ENCODE assay signal across 28 mouse cellular contexts in the genomic region with DNA sequence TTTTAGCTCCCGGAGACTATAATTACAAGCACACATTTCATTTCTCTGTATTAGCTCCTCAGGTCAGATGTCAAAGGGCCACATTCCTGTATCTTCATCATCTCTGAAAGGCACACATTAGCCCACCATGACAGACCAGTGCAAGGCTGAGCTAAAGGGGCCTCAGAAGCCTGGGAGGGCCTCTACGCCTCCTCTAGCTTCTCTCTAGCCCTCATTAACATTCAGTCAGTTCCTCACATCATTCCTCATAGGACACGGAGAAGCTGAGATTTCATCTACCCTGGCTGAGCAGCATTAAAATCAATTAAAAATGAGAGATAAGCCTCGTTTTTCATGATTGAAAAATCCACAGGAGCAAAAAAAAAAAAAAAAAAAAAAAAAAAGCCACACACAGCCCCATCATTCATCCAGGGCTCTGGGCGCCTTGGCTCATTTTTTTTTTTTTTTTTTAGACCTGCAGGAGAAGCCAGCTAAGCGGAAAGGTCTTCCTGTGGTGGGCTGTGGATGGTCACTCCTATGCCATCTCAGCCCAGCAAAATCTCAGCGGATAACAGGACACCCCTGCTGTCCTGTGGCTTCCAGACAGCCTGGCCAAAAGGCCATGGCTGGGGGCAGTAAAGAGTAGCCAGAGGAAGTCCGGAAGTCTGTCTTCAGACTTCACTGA.
DNase-seq lines count a peak whose midpoint lies in the region; ATAC-seq and TF ChIP-seq lines count a peak whose summit lies in the region.
"Had no signal": no experiment of that assay in that cellular context is flagged by ENCODE, and none has a peak within 500 bp of the region (broad histone marks: within the 10 kb centered on the region; RNA-seq: fewer than 3 reads in every experiment).

No protein-coding gene starts in this region.

- no peak overlapping the region for H3K9ac ChIP-seq in hindbrain, embryonic 12.5 days
- no peak overlapping the region for H3K9ac ChIP-seq in hindbrain, embryonic 11.5 days (ENCODE audit: low read depth, low read length)
- H3K9ac ChIP-seq in midbrain, embryonic 12.5 days (replicated peaks), result no peak overlapping the region
- no peak overlapping the region for H3K9ac ChIP-seq in hindbrain, postnatal 0 days (replicated peaks; ENCODE audit: low read length)
- H3K9ac ChIP-seq: forebrain, embryonic 12.5 days; forebrain, postnatal 0 days; heart, embryonic 13.5 days; intestine, embryonic 15.5 days; limb, embryonic 12.5 days; liver, embryonic 15.5 days; lung, embryonic 14.5 days; neural tube, embryonic 15.5 days had no signal

- no peaks in the 10 kb centered on the region for H3K9me3 ChIP-seq in hindbrain, embryonic 12.5 days (replicated peaks)
- H3K9me3 ChIP-seq in hindbrain, embryonic 11.5 days (ENCODE audit: control insufficient read depth, low read length), result no peaks in the 10 kb centered on the region
- no peaks in the 10 kb centered on the region for H3K9me3 ChIP-seq in midbrain, embryonic 12.5 days
- H3K9me3 ChIP-seq in midbrain, embryonic 10.5 days (replicated peaks), result no peaks in the 10 kb centered on the region
- no peaks in the 10 kb centered on the region for H3K9me3 ChIP-seq in hindbrain, postnatal 0 days (ENCODE audit: low read length)
- H3K9me3 ChIP-seq: forebrain, embryonic 12.5 days; G1E; intestine, embryonic 15.5 days; limb, embryonic 12.5 days; liver, embryonic 15.5 days; neural tube, embryonic 15.5 days had no signal

- H3K4me2 ChIP-seq in hindbrain, embryonic 12.5 days (replicated peaks), result no peak overlapping the region
- H3K4me2 ChIP-seq in hindbrain, embryonic 11.5 days (replicated peaks; ENCODE audit: low read depth, low read length), result no peak overlapping the region
- no peak overlapping the region for H3K4me2 ChIP-seq in midbrain, embryonic 12.5 days (replicated peaks)
- H3K4me2 ChIP-seq in hindbrain, postnatal 0 days (ENCODE audit: low read depth, low read length), result no peak overlapping the region
- H3K4me2 ChIP-seq: forebrain, embryonic 12.5 days; heart, embryonic 13.5 days; intestine, embryonic 15.5 days; limb, embryonic 12.5 days; liver, embryonic 15.5 days; lung, embryonic 14.5 days; neural tube, embryonic 15.5 days had no signal

- H3K4me3 ChIP-seq in hindbrain, embryonic 12.5 days, result no peak overlapping the region
- H3K4me3 ChIP-seq in hindbrain, embryonic 11.5 days (ENCODE audit: low read depth, low read length), result no peak overlapping the region
- H3K4me3 ChIP-seq in midbrain, embryonic 12.5 days, result no peak overlapping the region
- no peak overlapping the region for H3K4me3 ChIP-seq in midbrain, embryonic 10.5 days
- no peak overlapping the region for H3K4me3 ChIP-seq in hindbrain, postnatal 0 days (ENCODE audit: low read length)
- H3K4me3 ChIP-seq: erythroblast, embryonic 14.5 days; forebrain, embryonic 12.5 days; heart, embryonic 13.5 days; intestine, embryonic 15.5 days; limb, embryonic 12.5 days; liver, embryonic 15.5 days; neural tube, embryonic 15.5 days had no signal

- DNase-seq in hindbrain, embryonic 11.5 days (ENCODE audit: low spot score), result no peak
- no peak for DNase-seq in midbrain, embryonic 10.5 days (ENCODE audit: low spot score)
- no peak for DNase-seq in hindbrain, postnatal 0 days (ENCODE audit: low spot score)
- DNase-seq in heart, adult 18-20 months, result no peak
- DNase-seq in ovary, postnatal 14 days (ENCODE audit: low spot score), result no peak
- DNase-seq in urinary bladder, postnatal 25 days (ENCODE audit: low spot score), result no peak
- DNase-seq: adrenal gland, postnatal 10 days; cerebellum, adult 11-12 months; cerebellum, adult 9-11 months; forebrain, postnatal 0 days; heart, postnatal 10 days; kidney, adult 9 months; kidney, postnatal 25 days; lung, embryonic 14.5 days; lung, postnatal 14 days; right cerebral cortex, postnatal 25 days; thymus, postnatal 14 days had no signal

- WGBS in hindbrain, embryonic 12.5 days, result 53% methylated on average over 8 of the region's 8 CpGs
- 59% methylated on average over 8 of the region's 8 CpGs for WGBS in hindbrain, embryonic 11.5 days
- WGBS in midbrain, embryonic 12.5 days, result 65% methylated on average over 8 of the region's 8 CpGs
- WGBS in midbrain, embryonic 10.5 days, result 75% methylated on average over 8 of the region's 8 CpGs
- 59% methylated on average over 8 of the region's 8 CpGs for WGBS in hindbrain, postnatal 0 days

- H3K4me1 ChIP-seq in hindbrain, embryonic 12.5 days, result no peaks in the 10 kb centered on the region
- no peaks in the 10 kb centered on the region for H3K4me1 ChIP-seq in hindbrain, embryonic 11.5 days (replicated peaks; ENCODE audit: control insufficient read depth, insufficient read depth, low read length)
- H3K4me1 ChIP-seq in midbrain, embryonic 12.5 days, result no peaks in the 10 kb centered on the region
- H3K4me1 ChIP-seq in midbrain, embryonic 10.5 days, result peaks cover 6% of the 10 kb centered on the region; the same call in 1 of the 2 replicates
- no peaks in the 10 kb centered on the region for H3K4me1 ChIP-seq in hindbrain, postnatal 0 days (ENCODE audit: insufficient read depth, low read length)
- H3K4me1 ChIP-seq: forebrain, embryonic 12.5 days; intestine, embryonic 15.5 days; limb, embryonic 12.5 days; liver, embryonic 15.5 days; neural tube, embryonic 15.5 days had no signal

- ATAC-seq in hindbrain, embryonic 12.5 days (ENCODE audit: low FRiP score), result peak; percentile 63
- no peak for ATAC-seq in hindbrain, embryonic 11.5 days (ENCODE audit: low FRiP score)
- peak; percentile 47 for ATAC-seq in midbrain, embryonic 12.5 days (ENCODE audit: low FRiP score, low read depth)
- ATAC-seq in hindbrain, postnatal 0 days, result 0 out of 2 replicates have a peak, but pooled peaks have one; percentile 41
- ATAC-seq: forebrain, postnatal 0 days; intestine, embryonic 15.5 days; Patski had no signal

- no peaks in the 10 kb centered on the region for H3K27me3 ChIP-seq in hindbrain, embryonic 12.5 days
- no peaks in the 10 kb centered on the region for H3K27me3 ChIP-seq in hindbrain, embryonic 11.5 days (ENCODE audit: control insufficient read depth, insufficient read depth, low read length)
- no peaks in the 10 kb centered on the region for H3K27me3 ChIP-seq in midbrain, embryonic 12.5 days
- no peaks in the 10 kb centered on the region for H3K27me3 ChIP-seq in midbrain, embryonic 10.5 days (ENCODE audit: low read depth, poor library complexity, severe bottlenecking)
- H3K27me3 ChIP-seq in hindbrain, postnatal 0 days (ENCODE audit: insufficient read depth, low read length), result no peaks in the 10 kb centered on the region
- H3K27me3 ChIP-seq: forebrain, embryonic 12.5 days; heart, embryonic 13.5 days; intestine, embryonic 15.5 days; limb, embryonic 12.5 days; liver, embryonic 15.5 days; neural tube, embryonic 15.5 days; Patski had no signal

- H3K36me3 ChIP-seq in hindbrain, embryonic 12.5 days, result no peaks in the 10 kb centered on the region
- H3K36me3 ChIP-seq in hindbrain, embryonic 11.5 days (ENCODE audit: control insufficient read depth, insufficient read depth, low read length), result no peaks in the 10 kb centered on the region
- no peaks in the 10 kb centered on the region for H3K36me3 ChIP-seq in midbrain, embryonic 12.5 days
- no peaks in the 10 kb centered on the region for H3K36me3 ChIP-seq in midbrain, embryonic 10.5 days
- no peaks in the 10 kb centered on the region for H3K36me3 ChIP-seq in hindbrain, postnatal 0 days (ENCODE audit: insufficient read depth, low read length)
- H3K36me3 ChIP-seq: forebrain, embryonic 12.5 days; G1E; heart, embryonic 13.5 days; intestine, embryonic 15.5 days; limb, embryonic 12.5 days; liver, embryonic 15.5 days; neural tube, embryonic 15.5 days had no signal

- no peak for TF ChIP-seq CTCF in hindbrain, postnatal 0 days (IDR thresholded peaks at IDR 0.05; ENCODE audit: low read depth)

- H3K27ac ChIP-seq in hindbrain, embryonic 12.5 days, result no peak overlapping the region
- H3K27ac ChIP-seq in hindbrain, embryonic 11.5 days (ENCODE audit: low read depth, low read length), result no peak overlapping the region
- no peak overlapping the region for H3K27ac ChIP-seq in midbrain, embryonic 12.5 days (replicated peaks)
- H3K27ac ChIP-seq in midbrain, embryonic 10.5 days (replicated peaks), result no peak overlapping the region
- no peak overlapping the region for H3K27ac ChIP-seq in hindbrain, postnatal 0 days
- H3K27ac ChIP-seq: forebrain, embryonic 12.5 days; heart, embryonic 13.5 days; intestine, embryonic 15.5 days; limb, embryonic 12.5 days; liver, embryonic 15.5 days; neural tube, embryonic 15.5 days had no signal
